ENCODE assay signal across 8 mouse cellular contexts in the genomic region with DNA sequence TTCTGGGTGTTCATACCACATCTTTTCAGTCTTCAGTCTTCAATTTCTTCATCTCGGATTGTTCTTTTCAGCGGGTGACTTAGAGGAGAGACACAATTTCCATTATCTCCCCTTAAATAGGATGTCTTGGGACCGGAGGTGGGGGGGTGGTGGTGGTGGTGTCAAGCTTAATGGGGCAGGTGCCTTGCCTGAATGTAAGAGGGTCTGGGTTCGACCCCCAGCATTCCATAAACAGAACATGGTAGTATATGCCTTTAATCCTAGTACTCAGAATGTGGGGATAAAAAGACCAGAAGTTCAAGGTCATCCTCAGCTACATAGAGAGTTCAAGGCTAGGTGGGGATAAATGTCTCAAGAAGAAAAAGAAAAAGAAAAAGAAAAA. TPM values are rescaled to one million over a fixed set of nuclear protein-coding genes. Genes with fewer than 3 reads are reported as not detected.
DNase-seq lines count a peak whose midpoint lies in the region; ATAC-seq and TF ChIP-seq lines count a peak whose summit lies in the region.

No protein-coding gene starts in this region.

- H3K4me3 ChIP-seq in heart, embryonic 16.5 days (ENCODE audit: low read length) = peak overlapping the region; percentile 85
- H3K4me3 ChIP-seq in embryonic facial prominence, embryonic 11.5 days (ENCODE audit: low read depth, low read length) = peak overlapping the region; percentile 55; the same call in 1 of the 2 replicates
- peak overlapping the region; percentile 67 for H3K4me3 ChIP-seq in hindbrain, postnatal 0 days (ENCODE audit: low read length)
- peak overlapping the region; percentile 85 for H3K4me3 ChIP-seq in midbrain, embryonic 14.5 days (replicated peaks; ENCODE audit: low read depth, low read length)

- H3K4me1 ChIP-seq in heart, embryonic 16.5 days (ENCODE audit: control insufficient read depth, insufficient read depth, low read length) = peaks cover 2% of the 10 kb centered on the region; the same call in 1 of the 2 replicates
- H3K4me1 ChIP-seq in embryonic facial prominence, embryonic 11.5 days (ENCODE audit: control insufficient read depth, insufficient read depth, low read length) = no peaks in the 10 kb centered on the region
- H3K4me1 ChIP-seq in hindbrain, postnatal 0 days (ENCODE audit: insufficient read depth, low read length) = no peaks in the 10 kb centered on the region
- H3K4me1 ChIP-seq in midbrain, embryonic 14.5 days (ENCODE audit: control insufficient read depth, insufficient read depth, low read length) = peaks cover 7% of the 10 kb centered on the region; the same call in 1 of the 2 replicates

- ATAC-seq in heart, embryonic 16.5 days (replicated peaks; ENCODE audit: extremely low read depth, insufficient read depth, low FRiP score) = no peak
- ATAC-seq in embryonic facial prominence, embryonic 11.5 days (replicated peaks; ENCODE audit: insufficient number of reproducible peaks, low FRiP score, low TSS enrichment, low read depth) = 0 out of 2 replicates have a peak, but pooled peaks have one; percentile 18
- ATAC-seq in hindbrain, postnatal 0 days = peak; percentile 53
- ATAC-seq in midbrain, embryonic 14.5 days (ENCODE audit: low FRiP score, low TSS enrichment) = peak; percentile 37; the same call in 1 of the 2 replicates

- DNase-seq in heart, postnatal 10 days = no peak
- DNase-seq in embryonic facial prominence, embryonic 11.5 days (ENCODE audit: low spot score) = no peak
- no peak for DNase-seq in hindbrain, postnatal 0 days (ENCODE audit: low spot score)
- no peak for DNase-seq in midbrain, embryonic 14.5 days
- DNase-seq in adrenal gland, adult (ENCODE audit: inconsistent age in 2 of 2, low spot score in 1 of 2) = no peak
- DNase-seq in thymus, adult 18-20 months = no peak
- no peak for DNase-seq in cerebellum, postnatal 25 days

- H3K9ac ChIP-seq in heart, embryonic 16.5 days (ENCODE audit: low read length) = no peak overlapping the region; the same call in 1 of the 2 replicates
- H3K9ac ChIP-seq in embryonic facial prominence, embryonic 11.5 days (replicated peaks; ENCODE audit: low read length) = no peak overlapping the region; the same call in 1 of the 2 replicates
- 0 out of 2 replicates have a peak overlapping the region, but pooled peaks have one; percentile 88 for H3K9ac ChIP-seq in hindbrain, postnatal 0 days (replicated peaks; ENCODE audit: low read length)
- H3K9ac ChIP-seq in midbrain, embryonic 14.5 days (replicated peaks; ENCODE audit: low read length) = no peak overlapping the region; the same call in 1 of the 2 replicates

- peaks cover 6% of the 10 kb centered on the region; the same call in 1 of the 2 replicates for H3K27me3 ChIP-seq in heart, embryonic 16.5 days (ENCODE audit: control insufficient read depth, insufficient read depth, low read length)
- no peaks in the 10 kb centered on the region for H3K27me3 ChIP-seq in embryonic facial prominence, embryonic 11.5 days (ENCODE audit: control insufficient read depth, insufficient read depth, low read length)
- H3K27me3 ChIP-seq in hindbrain, postnatal 0 days (ENCODE audit: insufficient read depth, low read length) = no peaks in the 10 kb centered on the region
- no peaks in the 10 kb centered on the region for H3K27me3 ChIP-seq in midbrain, embryonic 14.5 days (ENCODE audit: control insufficient read depth, insufficient read depth, low read length)

- peak overlapping the region; percentile 41; the same call in 1 of the 2 replicates for H3K4me2 ChIP-seq in heart, embryonic 16.5 days (ENCODE audit: low read depth, low read length)
- H3K4me2 ChIP-seq in embryonic facial prominence, embryonic 11.5 days (ENCODE audit: low read depth, low read length) = no peak overlapping the region
- H3K4me2 ChIP-seq in hindbrain, postnatal 0 days (ENCODE audit: low read depth, low read length) = peak overlapping the region; percentile 41
- peak overlapping the region; percentile 16; the same call in 1 of the 2 replicates for H3K4me2 ChIP-seq in midbrain, embryonic 14.5 days (ENCODE audit: low read length)

- no peak overlapping the region for H3K27ac ChIP-seq in heart, embryonic 16.5 days (ENCODE audit: low read length)
- no peak overlapping the region for H3K27ac ChIP-seq in embryonic facial prominence, embryonic 11.5 days (replicated peaks; ENCODE audit: low read depth, low read length)
- H3K27ac ChIP-seq in hindbrain, postnatal 0 days = 0 out of 2 replicates have a peak overlapping the region, but pooled peaks have one; percentile 29
- no peak overlapping the region for H3K27ac ChIP-seq in midbrain, embryonic 14.5 days (replicated peaks; ENCODE audit: low read depth, low read length)

- H3K36me3 ChIP-seq in heart, embryonic 16.5 days (ENCODE audit: control insufficient read depth, insufficient read depth) = peaks cover 14% of the 10 kb centered on the region; the same call in 1 of the 2 replicates
- peaks cover 5% of the 10 kb centered on the region; the same call in 1 of the 2 replicates for H3K36me3 ChIP-seq in embryonic facial prominence, embryonic 11.5 days (replicated peaks; ENCODE audit: control insufficient read depth, insufficient read depth, low read depth, low read length)
- no peaks in the 10 kb centered on the region for H3K36me3 ChIP-seq in hindbrain, postnatal 0 days (ENCODE audit: insufficient read depth, low read length)
- H3K36me3 ChIP-seq in midbrain, embryonic 14.5 days (ENCODE audit: control insufficient read depth, insufficient read depth, low read length) = peaks cover 19% of the 10 kb centered on the region

- H3K9me3 ChIP-seq in heart, embryonic 16.5 days (replicated peaks; ENCODE audit: control insufficient read depth, low read length) = no peaks in the 10 kb centered on the region
- no peaks in the 10 kb centered on the region for H3K9me3 ChIP-seq in embryonic facial prominence, embryonic 11.5 days (replicated peaks; ENCODE audit: control insufficient read depth, low read length)
- H3K9me3 ChIP-seq in hindbrain, postnatal 0 days (ENCODE audit: low read length) = no peaks in the 10 kb centered on the region
- no peaks in the 10 kb centered on the region for H3K9me3 ChIP-seq in midbrain, embryonic 14.5 days (ENCODE audit: control insufficient read depth, low read length)

- intact Hi-C loops in heart, postnatal 10 days (cut with DNase I) = loop anchor here (1.0 kb wide), 1 partner anchor 86 kb away; no protein-coding TSS in a partner anchor

- no peak for TF ChIP-seq CTCF in hindbrain, postnatal 0 days (IDR thresholded peaks at IDR 0.05; ENCODE audit: low read depth)

- WGBS in heart, embryonic 16.5 days = 10% methylated on average over 4 of the region's 4 CpGs
- 10% methylated on average over 4 of the region's 4 CpGs for WGBS in embryonic facial prominence, embryonic 11.5 days
- WGBS in hindbrain, postnatal 0 days = 12% methylated on average over 4 of the region's 4 CpGs
- WGBS in midbrain, embryonic 14.5 days = 10% methylated on average over 4 of the region's 4 CpGs

RNA-seq across cellular contexts. Expression of gene Gosr1, which starts 0.4 kb away (rescaled TPM):
- polyA plus RNA-seq in heart, embryonic 16.5 days (2015; fragmentation: Nextera tagmentation; extraction: Ambion mirVana) = 20.9 and 21.4 TPM in 2 replicates
- total RNA-seq in heart, postnatal 10 days (2021) = 10 to 100 TPM; 30.7 to 32.9 TPM
- 28.5 and 29.7 TPM in 2 replicates for polyA plus RNA-seq in embryonic facial prominence, embryonic 11.5 days (2014; fragmentation: Nextera tagmentation; extraction: Ambion mirVana)
- 29.8 and 40.0 TPM in 2 replicates for total RNA-seq in hindbrain, postnatal 0 days (2014; rRNA removed)
- polyA plus RNA-seq in hindbrain, postnatal 0 days (2015; fragmentation: Nextera tagmentation; extraction: Ambion mirVana) = 25.4 and 25.7 TPM in 2 replicates
- 26.2 and 40.8 TPM in 2 replicates for polyA plus RNA-seq in midbrain, embryonic 14.5 days (2014; fragmentation: Nextera tagmentation; extraction: Ambion mirVana)
